Mouse (Mus musculus): ENCODE measurements around the gene Rpl39l. TPM values are rescaled to one million over a fixed set of nuclear protein-coding genes. Genes with fewer than 3 reads are reported as not detected.

Gene Rpl39l
- 0.14 TPM in 1 of 2 replicates, not detected in the other for polyA plus RNA-seq (2012; rRNA removed)

GRCm38 (mm10) chr16:10170005-10170404, at the start of gene Rpl39l:
Gene Rpl39l, plus strand, starts transcription at chr16:10170226.
- H3K4me3 ChIP-seq (replicated peaks; ENCODE audit: insufficient read depth, low read depth, low read length): no peak within 1 kb of the TSS
- no peaks in the 10 kb centered on the region for H3K27me3 ChIP-seq (ENCODE audit: control insufficient read depth, insufficient read depth, low read length)
- H3K4me1 ChIP-seq (ENCODE audit: control insufficient read depth, insufficient read depth, low read length): no peaks in the 10 kb centered on the region
- 87% methylated on average over 22 of the region's 22 CpGs for WGBS
- TF ChIP-seq POLR2A (IDR thresholded peaks at IDR 0.05; ENCODE audit: borderline replicate concordance, insufficient read depth, low read length) (no peak), CTCF (IDR thresholded peaks at IDR 0.05; ENCODE audit: borderline replicate concordance, insufficient read depth, low read depth, low read length) (no peak)
- no peak for DNase-seq
- H3K27ac ChIP-seq (ENCODE audit: insufficient read depth, low read length): no peak within 1 kb of the TSS

GRCm38 (mm10) chr16:10127586-10127985, 42.4 kb upstream of the Rpl39l start:
- Histone ChIP-seq H3K4me1 (ENCODE audit: control insufficient read depth, insufficient read depth, low read length) (no peaks in the 10 kb centered on the region), H3K27me3 (ENCODE audit: control insufficient read depth, insufficient read depth, low read length) (no peaks in the 10 kb centered on the region; the same call in 1 of the 2 replicates), H3K27ac (ENCODE audit: insufficient read depth, low read length) (no peak overlapping the region), H3K4me3 (replicated peaks; ENCODE audit: insufficient read depth, low read depth, low read length) (no peak overlapping the region)
- DNase-seq: no peak
- WGBS: 88% methylated on average over 1 of the region's 1 CpGs
- TF ChIP-seq POLR2A (IDR thresholded peaks at IDR 0.05; ENCODE audit: borderline replicate concordance, insufficient read depth, low read length) (no peak), CTCF (IDR thresholded peaks at IDR 0.05; ENCODE audit: borderline replicate concordance, insufficient read depth, low read depth, low read length) (no peak)

GRCm38 (mm10) chr16:10129052-10129911, 40.7 kb upstream of the Rpl39l start:
- Histone ChIP-seq H3K4me3 (replicated peaks; ENCODE audit: insufficient read depth, low read depth, low read length) (no peak overlapping the region), H3K27me3 (ENCODE audit: control insufficient read depth, insufficient read depth, low read length) (no peaks in the 10 kb centered on the region; the same call in 1 of the 2 replicates), H3K4me1 (ENCODE audit: control insufficient read depth, insufficient read depth, low read length) (no peaks in the 10 kb centered on the region), H3K27ac (ENCODE audit: insufficient read depth, low read length) (no peak overlapping the region)
- TF ChIP-seq CTCF (IDR thresholded peaks at IDR 0.05; ENCODE audit: borderline replicate concordance, insufficient read depth, low read depth, low read length) (no peak), POLR2A (IDR thresholded peaks at IDR 0.05; ENCODE audit: borderline replicate concordance, insufficient read depth, low read length) (no peak)
- DNase-seq: no peak
- WGBS: 58% methylated on average over 2 of the region's 2 CpGs

GRCm38 (mm10) chr16:10143166-10143565, 26.9 kb upstream of the Rpl39l start:
- H3K27me3 ChIP-seq (ENCODE audit: control insufficient read depth, insufficient read depth, low read length): no peaks in the 10 kb centered on the region
- WGBS: 93% methylated on average over 2 of the region's 2 CpGs
- TF ChIP-seq POLR2A (IDR thresholded peaks at IDR 0.05; ENCODE audit: borderline replicate concordance, insufficient read depth, low read length): no peak

GRCm38 (mm10) chr16:10147401-10147800, 22.6 kb upstream of the Rpl39l start:
- no peaks in the 10 kb centered on the region for H3K4me1 ChIP-seq (ENCODE audit: control insufficient read depth, insufficient read depth, low read length)
- no peak overlapping the region for H3K27ac ChIP-seq (ENCODE audit: insufficient read depth, low read length)
- TF ChIP-seq POLR2A (IDR thresholded peaks at IDR 0.05; ENCODE audit: borderline replicate concordance, insufficient read depth, low read length) (no peak), CTCF (IDR thresholded peaks at IDR 0.05; ENCODE audit: borderline replicate concordance, insufficient read depth, low read depth, low read length) (no peak)
- 90% methylated on average over 5 of the region's 5 CpGs for WGBS
- DNase-seq: no peak
- H3K4me3 ChIP-seq (replicated peaks; ENCODE audit: insufficient read depth, low read depth, low read length): no peak overlapping the region
- no peaks in the 10 kb centered on the region for H3K27me3 ChIP-seq (ENCODE audit: control insufficient read depth, insufficient read depth, low read length)

More at GRCm38 (mm10) chr16:10143166-10143565, 26.9 kb upstream of the Rpl39l start:
- no peaks in the 10 kb centered on the region for H3K4me1 ChIP-seq (ENCODE audit: control insufficient read depth, insufficient read depth, low read length)
- no peak overlapping the region for H3K27ac ChIP-seq (ENCODE audit: insufficient read depth, low read length)
- DNase-seq: no peak
- no peak overlapping the region for H3K4me3 ChIP-seq (replicated peaks; ENCODE audit: insufficient read depth, low read depth, low read length)

GRCm38 (mm10) chr16:10169123-10169905, 712 bp upstream of the Rpl39l start:
- Histone ChIP-seq H3K4me3 (replicated peaks; ENCODE audit: insufficient read depth, low read depth, low read length) (no peak overlapping the region), H3K27ac (ENCODE audit: insufficient read depth, low read length) (no peak overlapping the region), H3K4me1 (ENCODE audit: control insufficient read depth, insufficient read depth, low read length) (no peaks in the 10 kb centered on the region), H3K27me3 (ENCODE audit: control insufficient read depth, insufficient read depth, low read length) (no peaks in the 10 kb centered on the region)
- no peak for DNase-seq
- WGBS: 87% methylated on average over 8 of the region's 8 CpGs
- TF ChIP-seq CTCF (IDR thresholded peaks at IDR 0.05; ENCODE audit: borderline replicate concordance, insufficient read depth, low read depth, low read length) (no peak), POLR2A (IDR thresholded peaks at IDR 0.05; ENCODE audit: borderline replicate concordance, insufficient read depth, low read length) (no peak)

GRCm38 (mm10) chr16:10171276-10171675, 1.2 kb downstream of the Rpl39l start:
- H3K27me3 ChIP-seq (ENCODE audit: control insufficient read depth, insufficient read depth, low read length): no peaks in the 10 kb centered on the region
- no peaks in the 10 kb centered on the region for H3K4me1 ChIP-seq (ENCODE audit: control insufficient read depth, insufficient read depth, low read length)
- no peak overlapping the region for H3K27ac ChIP-seq (ENCODE audit: insufficient read depth, low read length)
- TF ChIP-seq POLR2A (IDR thresholded peaks at IDR 0.05; ENCODE audit: borderline replicate concordance, insufficient read depth, low read length): no peak
- no peak for TF ChIP-seq CTCF (IDR thresholded peaks at IDR 0.05; ENCODE audit: borderline replicate concordance, insufficient read depth, low read depth, low read length)
- H3K4me3 ChIP-seq (replicated peaks; ENCODE audit: insufficient read depth, low read depth, low read length): no peak overlapping the region
- no peak for DNase-seq
- 91% methylated on average over 4 of the region's 4 CpGs for WGBS
